Mouse (Mus musculus) erythroid progenitor cell, adult 5-6 weeks (primary cell): ENCODE measurements around the gene Prss56. TPM values are rescaled to one million over a fixed set of nuclear protein-coding genes. Genes with fewer than 3 reads are reported as not detected.

Experiments
- ATAC-seq: replicated peaks from 2 replicates; pipeline ENCODE4 v1.8.0; 2016; ENCODE audit warnings: moderate number of reproducible peaks, mild to moderate bottlenecking, moderate TSS enrichment, inconsistent platforms; ENCODE audit not compliant: poor library complexity, low FRiP score, severe bottlenecking
- total RNA-seq, 2 experiments: library from RNA; stranded (forward) in 1 of 2; stranded (reverse) in 1 of 2; fragments of 150-400 nt in 1 of 2; fragments of 186-747, 209-891 nt in 1 of 2; gene quantifications; 2 replicates each; pipeline versions ENCODE4 v1.2.3 to v1.2.4; 2015 to 2017; ENCODE audit warnings: low replicate concordance in 2 of 2

Prss56 gene
- total RNA-seq, 2 experiments from 2014 or later: not detected

GRCm38 (mm10) chr1:87225739-87226138, 42.6 kb downstream of the Prss56 start:
- no peak for ATAC-seq

DNA sequence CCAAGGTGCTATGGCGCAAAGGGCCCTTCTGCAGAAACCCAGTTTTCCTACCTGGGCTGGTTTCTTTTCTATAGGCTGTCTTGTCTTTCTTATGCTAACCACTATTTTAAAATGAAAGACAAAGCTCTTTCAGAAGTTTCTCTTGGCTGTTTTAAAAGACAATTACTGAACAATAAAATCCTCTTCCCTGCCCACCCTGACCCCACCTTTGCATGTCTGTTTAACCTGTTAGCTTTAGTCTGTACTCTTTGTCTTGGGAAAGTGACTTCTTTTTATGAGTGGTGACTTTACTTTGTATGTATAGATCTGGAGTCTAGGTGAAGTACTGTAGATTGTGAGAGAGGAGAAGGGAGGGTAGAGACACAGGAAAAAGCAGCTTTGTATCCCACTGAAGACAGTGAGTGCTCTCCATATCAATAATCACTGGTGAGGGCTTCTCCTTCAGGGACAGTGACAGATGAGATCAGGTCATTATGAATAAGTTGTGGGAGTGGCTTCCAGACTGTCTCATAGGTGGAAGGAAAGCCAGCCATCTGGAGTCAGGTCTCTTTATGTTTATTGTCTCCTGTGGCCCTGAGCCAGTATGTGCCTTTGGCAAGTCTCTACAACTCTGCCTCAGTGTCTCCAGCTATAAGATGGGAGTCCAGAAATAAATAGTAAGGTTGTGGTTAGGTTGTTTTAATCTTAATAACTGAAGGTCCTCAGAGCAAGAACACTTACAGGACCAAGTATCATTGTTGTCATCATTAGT, 43.5 kb downstream of the Prss56 start:
- ATAC-seq: no peak

- no peak for ATAC-seq
These were observed 44.0 kb downstream of the Prss56 start for GRCm38 (mm10) chr1:87227160-87227550.

- ATAC-seq: no peak
These were observed 47.5 kb downstream of the Prss56 start for GRCm38 (mm10) chr1:87230606-87231005.

DNA sequence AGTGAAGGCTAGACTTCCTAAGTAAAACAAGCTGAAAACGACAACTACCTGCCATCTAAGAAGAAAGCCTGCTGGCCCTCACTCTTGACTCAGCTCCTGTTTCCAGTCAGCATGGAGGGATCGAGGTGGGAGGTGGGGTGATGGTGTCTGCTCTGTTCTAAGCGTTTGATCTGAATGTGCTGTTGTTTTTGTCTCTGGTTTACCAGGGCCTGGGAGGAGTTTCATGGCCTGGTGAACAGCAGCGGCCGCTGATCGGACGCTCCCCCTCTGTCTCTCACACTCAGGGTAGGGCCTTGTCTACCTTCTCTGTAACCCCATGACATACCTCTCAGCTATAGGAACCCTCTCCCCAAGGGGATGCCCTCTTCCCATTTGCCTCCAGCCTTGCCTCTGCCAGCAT, 49.1 kb downstream of the Prss56 start:
- ATAC-seq: no peak

Other genes starting within 250 kb of the Prss56 start
- not detected in 2 replicates for gene Alppl2, start 93.4 kb upstream of the Prss56 start, total RNA-seq (2015; ENCODE audit: low replicate concordance)
- not detected in 2 replicates for gene Alppl2, start 93.4 kb upstream of the Prss56 start, total RNA-seq (2017; ENCODE audit: low replicate concordance)
- gene Alpi, start 81.7 kb upstream of the Prss56 start, total RNA-seq (2015; ENCODE audit: low replicate concordance): not detected in 2 replicates
- not detected in 2 replicates for gene Alpi, start 81.7 kb upstream of the Prss56 start, total RNA-seq (2017; ENCODE audit: low replicate concordance)
- not detected in 2 replicates for gene Akp3, start 58.3 kb upstream of the Prss56 start, total RNA-seq (2015; ENCODE audit: low replicate concordance)
- gene Akp3, start 58.3 kb upstream of the Prss56 start, total RNA-seq (2017; ENCODE audit: low replicate concordance): not detected in 2 replicates
- not detected in 2 replicates for gene Ecel1, start 26.8 kb upstream of the Prss56 start, total RNA-seq (2015; ENCODE audit: low replicate concordance)
- not detected in 2 replicates for gene Ecel1, start 26.8 kb upstream of the Prss56 start, total RNA-seq (2017; ENCODE audit: low replicate concordance)
- gene Chrnd, start 7.3 kb downstream of the Prss56 start, total RNA-seq (2015; ENCODE audit: low replicate concordance): not detected in 2 replicates
- not detected in 2 replicates for gene Chrnd, start 7.3 kb downstream of the Prss56 start, total RNA-seq (2017; ENCODE audit: low replicate concordance)
- gene Chrng, start 21.3 kb downstream of the Prss56 start, total RNA-seq (2015; ENCODE audit: low replicate concordance): not detected in 2 replicates
- not detected in 2 replicates for gene Chrng, start 21.3 kb downstream of the Prss56 start, total RNA-seq (2017; ENCODE audit: low replicate concordance)
- 37.8 and 49.9 TPM in 2 replicates for gene Eif4e2, start 30.6 kb downstream of the Prss56 start, total RNA-seq (2015; ENCODE audit: low replicate concordance)
- 22.8 and 29.3 TPM in 2 replicates for gene Eif4e2, start 30.6 kb downstream of the Prss56 start, total RNA-seq (2017; ENCODE audit: low replicate concordance)
- gene Efhd1, start 81.0 kb downstream of the Prss56 start, total RNA-seq (2015; ENCODE audit: low replicate concordance): not detected in 2 replicates
- 1.8 TPM in 1 of 2 replicates, not detected in the other for gene Efhd1, start 81.0 kb downstream of the Prss56 start, total RNA-seq (2017; ENCODE audit: low replicate concordance)
- 84.0 and 90.5 TPM in 2 replicates for gene Gigyf2, start 143.7 kb downstream of the Prss56 start, total RNA-seq (2015; ENCODE audit: low replicate concordance)
- gene Gigyf2, start 143.7 kb downstream of the Prss56 start, total RNA-seq (2017; ENCODE audit: low replicate concordance): 159 and 162 TPM in 2 replicates
- not detected in 2 replicates for gene Kcnj13, start 211.4 kb downstream of the Prss56 start, total RNA-seq (2015; ENCODE audit: low replicate concordance)
- not detected in 2 replicates for gene Kcnj13, start 211.4 kb downstream of the Prss56 start, total RNA-seq (2017; ENCODE audit: low replicate concordance)